Mouse (Mus musculus) intestine, postnatal 0 days (tissue): ENCODE measurements around the gene Crim1. TPM values are rescaled to one million over a fixed set of nuclear protein-coding genes. Genes with fewer than 3 reads are reported as not detected.

Experiments
- ATAC-seq: fragments of 200-750 bp; cut with Nextera tagmentation; 2 replicates; pipeline ENCODE4 v1.8.0; 2017; ENCODE audit warnings: mild to moderate bottlenecking, moderate TSS enrichment, moderate library complexity
- H3K27ac ChIP-seq: fragments of 300-500 bp; sonication (generic); 2 replicates; pipeline ENCODE4 v1.5.1; 2014; ENCODE audit warnings: mild to moderate bottlenecking, low read depth, low read length, moderate library complexity
- H3K27me3 ChIP-seq: fragments of 300-500 bp; sonication (generic); replicated peaks from 2 replicates; pipeline ENCODE4 v1.6.1; 2014; ENCODE audit warnings: low read length, mixed read lengths; ENCODE audit not compliant: control insufficient read depth, insufficient read depth
- H3K36me3 ChIP-seq: fragments of 300-500 bp; sonication (generic); 2 replicates; pipeline ENCODE4 v1.6.1; 2014; ENCODE audit warnings: mild to moderate bottlenecking, moderate library complexity; ENCODE audit not compliant: control insufficient read depth, insufficient read depth
- H3K4me1 ChIP-seq: fragments of 300-500 bp; sonication (generic); replicated peaks from 2 replicates; pipeline ENCODE4 v1.6.1; 2014; ENCODE audit warnings: antibody characterized with exemption, low read length, mixed read lengths; ENCODE audit not compliant: control insufficient read depth, insufficient read depth
- H3K4me2 ChIP-seq: fragments of 300-500 bp; sonication (generic); replicated peaks from 2 replicates; pipeline ENCODE4 v1.6.1; 2014; ENCODE audit warnings: low read depth, mild to moderate bottlenecking, moderate library complexity
- H3K4me3 ChIP-seq: fragments of 300-500 bp; sonication (generic); 2 replicates; pipeline ENCODE4 v1.5.1; 2014; ENCODE audit warnings: low read depth, low read length
- H3K9ac ChIP-seq: fragments of 300-500 bp; sonication (generic); 2 replicates; pipeline ENCODE4 v1.6.1; 2014; ENCODE audit warnings: mild to moderate bottlenecking, low read depth, low read length
- H3K9me3 ChIP-seq: fragments of 300-500 bp; sonication (generic); 2 replicates; pipeline ENCODE4 v1.6.1; 2016; ENCODE audit warnings: mixed run types; ENCODE audit not compliant: control insufficient read depth
- CTCF ChIP-seq: sonication (generic); IDR thresholded peaks from 2 replicates; pipeline ENCODE4 v1.5.1; 2016; ENCODE audit warnings: low read depth, mild to moderate bottlenecking, control low read depth, antibody characterized with exemption, moderate library complexity
- WGBS: fragments of 180-500 bp; shearing (Covaris S2); extraction: QIAGEN DNeasy Blood & Tissue Kit; methylation state at CpG from one replicate; pipeline ENCODE4 v1.1.7; 2014; 5-methylcytosine and 5-hydroxymethylcytosine counted together
- polyA plus RNA-seq: library from polyadenylated mRNA; unstranded; fragments of >200 nt; fragmentation: Nextera tagmentation; extraction: Ambion mirVana; gene quantifications from 2 replicates; pipeline ENCODE4 v1.2.1, GENCODE M21; 2015

Gene Crim1
- polyA plus RNA-seq, 1 experiment from 2014 or later: 7.7 TPM

GRCm38 (mm10) chr17:78352500-78352855 is 152.4 kb downstream of the Crim1 start:
- Histone ChIP-seq H3K27me3 (no peaks in the 10 kb centered on the region), H3K27ac (no peak overlapping the region), H3K36me3 (peaks cover 61% of the 10 kb centered on the region), H3K9ac (no peak overlapping the region), H3K4me1 (no peaks in the 10 kb centered on the region), H3K4me2 (no peak overlapping the region), H3K9me3 (no peaks in the 10 kb centered on the region), H3K4me3 (no peak overlapping the region)
- no peak for ATAC-seq
- WGBS: 91% methylated on average over 3 of the region's 3 CpGs
- no peak for TF ChIP-seq CTCF

DNA sequence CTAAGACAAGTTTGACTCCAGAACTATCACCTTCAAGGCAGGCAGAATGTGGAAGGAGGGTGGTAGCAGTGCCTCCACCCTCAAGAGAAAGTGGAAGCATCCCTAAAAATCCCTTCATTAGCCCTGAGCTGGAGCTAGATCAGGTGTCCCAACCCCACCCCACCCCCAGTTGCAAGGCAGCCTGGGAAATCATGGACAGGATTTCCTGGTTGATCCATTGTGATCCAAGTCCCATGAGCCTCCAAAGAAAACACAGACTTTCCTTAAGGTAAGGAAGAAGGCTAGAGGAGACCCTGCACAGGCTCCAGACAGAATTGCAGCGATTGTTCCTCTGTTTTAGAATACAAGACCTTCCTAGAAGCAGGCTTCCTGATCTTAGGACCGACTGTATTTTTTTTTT is 154.4 kb downstream of the Crim1 start:
- Histone ChIP-seq H3K4me3 (no peak overlapping the region), H3K27me3 (no peaks in the 10 kb centered on the region), H3K4me2 (no peak overlapping the region), H3K9me3 (no peaks in the 10 kb centered on the region), H3K9ac (no peak overlapping the region), H3K27ac (no peak overlapping the region), H3K4me1 (no peaks in the 10 kb centered on the region), H3K36me3 (peaks cover 47% of the 10 kb centered on the region)
- ATAC-seq: no peak
- WGBS: 91% methylated on average over 2 of the region's 2 CpGs
- TF ChIP-seq CTCF: no peak

GRCm38 (mm10) chr17:78354871-78355270 is 154.8 kb downstream of the Crim1 start:
- Histone ChIP-seq H3K4me1 (no peaks in the 10 kb centered on the region), H3K27me3 (no peaks in the 10 kb centered on the region), H3K27ac (no peak overlapping the region), H3K36me3 (peaks cover 44% of the 10 kb centered on the region), H3K9ac (no peak overlapping the region), H3K4me2 (no peak overlapping the region), H3K4me3 (no peak overlapping the region), H3K9me3 (no peaks in the 10 kb centered on the region)
- TF ChIP-seq CTCF: no peak
- WGBS: 84% methylated on average over 12 of the region's 12 CpGs
- no peak for ATAC-seq

- 75% methylated on average over 8 of the region's 8 CpGs for WGBS
- Histone ChIP-seq H3K27me3 (no peaks in the 10 kb centered on the region), H3K4me2 (no peak overlapping the region), H3K9me3 (no peaks in the 10 kb centered on the region), H3K36me3 (peaks cover 38% of the 10 kb centered on the region), H3K4me1 (no peaks in the 10 kb centered on the region), H3K9ac (no peak overlapping the region), H3K4me3 (no peak overlapping the region), H3K27ac (no peak overlapping the region)
- no peak for ATAC-seq
- no peak for TF ChIP-seq CTCF
Observed at GRCm38 (mm10) chr17:78355611-78356010, 155.6 kb downstream of the Crim1 start.

DNA sequence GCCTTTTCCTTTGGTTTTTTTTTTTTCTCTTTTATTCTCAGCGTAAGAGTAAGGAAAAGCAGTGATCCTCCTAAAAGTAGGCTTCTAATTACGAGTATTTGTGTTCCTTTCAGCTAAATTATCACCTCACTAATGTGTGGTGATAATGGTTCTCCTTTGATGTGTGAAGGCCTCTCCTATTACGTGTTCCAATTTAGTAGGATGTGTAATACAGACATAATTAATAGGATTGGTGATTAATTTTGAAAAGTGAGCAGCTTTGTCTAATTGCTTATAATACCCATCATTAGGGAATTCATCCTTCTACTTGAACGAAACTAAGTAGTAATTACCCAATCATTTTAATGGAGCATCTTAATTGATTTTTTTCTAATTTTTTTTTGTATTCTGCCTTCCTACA is 157.7 kb downstream of the Crim1 start:
- Histone ChIP-seq H3K9me3 (no peaks in the 10 kb centered on the region), H3K36me3 (peaks cover 32% of the 10 kb centered on the region), H3K4me1 (no peaks in the 10 kb centered on the region), H3K4me3 (no peak overlapping the region), H3K4me2 (no peak overlapping the region), H3K27ac (no peak overlapping the region), H3K9ac (no peak overlapping the region), H3K27me3 (no peaks in the 10 kb centered on the region)
- no peak for ATAC-seq
- TF ChIP-seq CTCF: no peak
- WGBS: 92% methylated on average over 4 of the region's 4 CpGs

- WGBS: 85% methylated on average over 7 of the region's 7 CpGs
- H3K4me2 ChIP-seq: no peak overlapping the region
- H3K27me3 ChIP-seq: no peaks in the 10 kb centered on the region
- TF ChIP-seq CTCF: no peak
- peaks cover 29% of the 10 kb centered on the region for H3K36me3 ChIP-seq
- no peaks in the 10 kb centered on the region for H3K9me3 ChIP-seq
- no peak overlapping the region for H3K9ac ChIP-seq
- no peak overlapping the region for H3K27ac ChIP-seq
- H3K4me3 ChIP-seq: no peak overlapping the region
- ATAC-seq: no peak
- H3K4me1 ChIP-seq: no peaks in the 10 kb centered on the region; the same call in 1 of the 2 replicates
Observed at GRCm38 (mm10) chr17:78358251-78358726, 158.2 kb downstream of the Crim1 start.
